Mouse (Mus musculus) small intestine, adult 2 months (tissue): ENCODE measurements around the gene Fgfr1op. TPM values are rescaled to one million over a fixed set of nuclear protein-coding genes. Genes with fewer than 3 reads are reported as not detected.

Experiments used
- H3K27ac ChIP-seq: fragments of 200-500 bp; 2 replicates; pipeline ENCODE4 v1.5.1; 2012; ENCODE audit warnings: low read depth, low read length, control low read depth, inconsistent platforms; ENCODE audit not compliant: insufficient read depth
- H3K27me3 ChIP-seq: fragments of 200-500 bp; 2 replicates; pipeline ENCODE4 v1.6.1; 2012; ENCODE audit warnings: mild to moderate bottlenecking, moderate library complexity, low read length, inconsistent platforms; ENCODE audit not compliant: control insufficient read depth, insufficient read depth
- H3K36me3 ChIP-seq: fragments of 200-500 bp; 2 replicates; pipeline ENCODE4 v1.6.1; 2012; ENCODE audit warnings: mild to moderate bottlenecking, low read length, control low read depth, inconsistent platforms; ENCODE audit not compliant: control insufficient read depth, insufficient read depth
- H3K4me1 ChIP-seq: fragments of 200-500 bp; 2 replicates; pipeline ENCODE4 v1.6.1; 2012; ENCODE audit warnings: low read length, inconsistent platforms, mixed read lengths; ENCODE audit not compliant: control insufficient read depth, insufficient read depth, insufficient read length
- H3K4me3 ChIP-seq: fragments of 200-500 bp; 2 replicates; pipeline ENCODE4 v1.5.1; 2012; ENCODE audit warnings: low read depth, mild to moderate bottlenecking, control low read depth, inconsistent platforms, low read length, moderate library complexity
- CTCF ChIP-seq: fragments of 200-500 bp; IDR thresholded peaks from 2 replicates; pipeline ENCODE4 v1.5.1; 2012; ENCODE audit warnings: low read depth, mild to moderate bottlenecking, control low read depth, inconsistent platforms, low read length, moderate library complexity, mixed read lengths; ENCODE audit not compliant: insufficient replicate concordance, insufficient read length; ENCODE audit errors: extremely low read depth
- POLR2A ChIP-seq: fragments of 200-500 bp; IDR thresholded peaks from 2 replicates; pipeline ENCODE4 v1.6.1; 2012; ENCODE audit warnings: low read depth, mild to moderate bottlenecking, control low read depth, inconsistent platforms, low read length, moderate library complexity
- WGBS: fragments of 180-500 bp; shearing (Covaris S2); methylation state at CpG from one replicate; pipeline ENCODE4 v1.1.7; 2018; 5-methylcytosine and 5-hydroxymethylcytosine counted together
- polyA plus RNA-seq: library from polyadenylated mRNA; depleted of rRNA; stranded (reverse); fragments of >200 nt; gene quantifications from 2 replicates; pipeline ENCODE4 v1.2.3, GENCODE M21; 2012

The Fgfr1op gene
- polyA plus RNA-seq, 1 experiment: 0.38 TPM

GRCm38 (mm10) chr17:8210170-8210569 is 44.9 kb downstream of the Fgfr1op start:
- 36% methylated on average over 3 of the region's 3 CpGs for WGBS
- no peaks in the 10 kb centered on the region for H3K36me3 ChIP-seq
- no peak for TF ChIP-seq POLR2A
- TF ChIP-seq CTCF: no peak
- no peaks in the 10 kb centered on the region for H3K27me3 ChIP-seq
- no peak overlapping the region for H3K4me3 ChIP-seq
- no peaks in the 10 kb centered on the region; the same call in 1 of the 2 replicates for H3K4me1 ChIP-seq
- H3K27ac ChIP-seq: no peak overlapping the region

GRCm38 (mm10) chr17:8210675-8211074 is 45.4 kb downstream of the Fgfr1op start:
- Histone ChIP-seq H3K27me3 (no peaks in the 10 kb centered on the region), H3K27ac (no peak overlapping the region), H3K4me3 (no peak overlapping the region), H3K36me3 (no peaks in the 10 kb centered on the region), H3K4me1 (no peaks in the 10 kb centered on the region; the same call in 1 of the 2 replicates)
- TF ChIP-seq CTCF (no peak), POLR2A (no peak)
- WGBS: 70% methylated on average over 10 of the region's 10 CpGs

GRCm38 (mm10) chr17:8211399-8211798 is 46.1 kb downstream of the Fgfr1op start:
- H3K36me3 ChIP-seq: no peaks in the 10 kb centered on the region
- TF ChIP-seq POLR2A (no peak), CTCF (no peak)
- WGBS: 71% methylated on average over 6 of the region's 6 CpGs

GRCm38 (mm10) chr17:8214369-8214768 is 49.1 kb downstream of the Fgfr1op start:
- Histone ChIP-seq H3K4me1 (no peaks in the 10 kb centered on the region; the same call in 1 of the 2 replicates), H3K36me3 (no peaks in the 10 kb centered on the region), H3K27me3 (no peaks in the 10 kb centered on the region), H3K4me3 (no peak overlapping the region), H3K27ac (no peak overlapping the region)
- WGBS: 67% methylated on average over 1 of the region's 1 CpGs
- TF ChIP-seq CTCF (no peak), POLR2A (no peak)

More at GRCm38 (mm10) chr17:8211399-8211798, 46.1 kb downstream of the Fgfr1op start:
- Histone ChIP-seq H3K4me3 (no peak overlapping the region), H3K27ac (no peak overlapping the region), H3K27me3 (no peaks in the 10 kb centered on the region), H3K4me1 (no peaks in the 10 kb centered on the region; the same call in 1 of the 2 replicates)

DNA sequence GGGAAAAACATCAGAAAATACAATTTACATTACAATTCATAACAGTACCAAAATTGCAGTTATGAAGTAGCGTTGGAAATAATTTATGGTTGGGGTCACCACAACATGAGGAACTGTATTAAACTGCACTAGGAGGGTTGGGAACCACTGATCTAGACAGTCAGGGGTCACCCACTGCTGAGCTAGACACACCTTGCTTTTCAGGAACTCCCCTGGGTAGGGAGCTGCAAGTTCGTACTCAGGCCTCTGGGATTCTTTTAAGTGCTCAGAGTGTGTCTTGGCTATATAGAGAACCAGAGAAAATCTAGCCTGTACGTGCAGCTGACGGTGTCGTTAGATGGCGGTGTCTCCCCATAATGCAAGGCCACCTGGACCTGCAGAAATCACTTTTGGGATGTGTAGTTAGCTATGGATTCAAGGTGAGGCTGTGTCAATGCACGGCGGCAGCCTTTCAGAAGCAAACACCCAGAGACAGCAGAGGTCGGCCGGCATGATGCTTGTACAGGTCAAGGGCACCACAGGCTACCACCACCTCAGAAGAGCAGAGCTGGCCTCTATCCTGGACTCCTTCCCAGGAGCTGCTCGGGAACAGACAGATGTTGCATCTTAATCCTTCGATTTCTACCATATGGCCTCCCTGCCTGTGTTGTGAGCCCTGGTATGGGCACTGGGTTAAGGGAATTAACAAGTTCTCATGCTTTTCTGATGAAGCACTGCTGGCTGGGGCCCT is 49.9 kb downstream of the Fgfr1op start:
- no peaks in the 10 kb centered on the region for H3K27me3 ChIP-seq
- 86% methylated on average over 12 of the region's 12 CpGs for WGBS
- no peak overlapping the region for H3K27ac ChIP-seq
- no peak overlapping the region for H3K4me3 ChIP-seq
- no peaks in the 10 kb centered on the region for H3K4me1 ChIP-seq
- TF ChIP-seq POLR2A (no peak), CTCF (no peak)
- H3K36me3 ChIP-seq: no peaks in the 10 kb centered on the region

DNA sequence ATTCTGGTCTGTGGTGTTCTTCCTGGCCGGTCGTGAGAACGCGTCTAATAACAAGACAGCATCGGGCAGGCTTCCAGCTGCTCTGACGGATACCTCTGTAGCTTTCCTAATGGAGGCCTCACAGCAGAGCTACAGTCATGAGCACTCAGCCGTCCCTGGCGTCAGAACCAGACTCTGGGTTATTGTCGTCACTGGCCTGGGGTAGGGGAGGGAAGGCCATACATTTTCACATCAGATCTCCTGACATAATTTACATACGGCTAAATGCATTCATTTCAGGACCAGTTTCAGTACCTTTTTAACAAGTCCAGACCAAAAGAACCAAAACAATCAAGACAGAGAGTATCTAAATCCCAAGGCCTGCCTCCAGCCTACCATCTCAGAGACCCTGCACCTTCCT is 57.9 kb downstream of the Fgfr1op start:
- 84% methylated on average over 10 of the region's 10 CpGs for WGBS
- no peaks in the 10 kb centered on the region for H3K4me1 ChIP-seq
- no peak for TF ChIP-seq CTCF
- TF ChIP-seq POLR2A: no peak
- H3K27me3 ChIP-seq: no peaks in the 10 kb centered on the region
- H3K27ac ChIP-seq: no peak overlapping the region
- H3K36me3 ChIP-seq: no peaks in the 10 kb centered on the region
- H3K4me3 ChIP-seq: no peak overlapping the region

DNA sequence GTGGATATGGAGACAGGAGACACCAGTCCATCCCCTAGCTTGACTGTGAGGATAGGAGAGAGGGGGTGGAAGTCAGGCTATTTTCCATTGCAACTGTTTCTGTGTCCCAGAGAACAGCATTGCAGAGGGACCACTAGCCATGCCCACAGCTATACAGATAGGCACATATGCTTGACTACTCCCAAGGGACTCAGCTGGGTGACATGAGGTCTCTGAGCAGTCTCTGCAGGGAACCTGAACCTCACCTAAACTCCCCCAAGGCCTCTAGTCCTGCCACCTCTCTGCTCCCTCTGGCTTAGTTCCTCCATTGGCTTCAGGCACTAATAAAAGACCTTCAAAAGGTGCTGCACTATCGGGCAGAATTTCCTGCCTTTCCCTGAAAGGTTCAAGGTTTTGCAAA is 58.8 kb downstream of the Fgfr1op start:
- WGBS: 65% methylated on average over 1 of the region's 1 CpGs
- Histone ChIP-seq H3K4me3 (no peak overlapping the region), H3K27ac (no peak overlapping the region), H3K4me1 (no peaks in the 10 kb centered on the region), H3K36me3 (no peaks in the 10 kb centered on the region), H3K27me3 (no peaks in the 10 kb centered on the region)
- TF ChIP-seq POLR2A: no peak
- no peak for TF ChIP-seq CTCF
